Mouse (Mus musculus) embryonic facial prominence, embryonic 10.5 days (tissue): ENCODE results near the gene Cwc27. TPM values are rescaled to one million over a fixed set of nuclear protein-coding genes. Genes with fewer than 3 reads are reported as not detected.

Source experiments
- DNase-seq: peaks from one replicate; pipeline ENCODE4 v3.0.0-alpha.2; 2017; ENCODE audit warnings: low spot score
- H3K27ac ChIP-seq: fragments of 300-500 bp; sonication (generic); replicated peaks from 2 replicates; pipeline ENCODE4 v1.5.1; 2016; ENCODE audit warnings: mild to moderate bottlenecking
- H3K27me3 ChIP-seq: fragments of 300-500 bp; sonication (generic); replicated peaks from 2 replicates; pipeline ENCODE4 v1.6.1; 2016; ENCODE audit warnings: low read depth, mild to moderate bottlenecking; ENCODE audit not compliant: poor library complexity, severe bottlenecking
- H3K36me3 ChIP-seq: fragments of 300-500 bp; sonication (generic); replicated peaks from 2 replicates; pipeline ENCODE4 v1.6.1; 2016; ENCODE audit warnings: mild to moderate bottlenecking, moderate library complexity
- H3K4me1 ChIP-seq: fragments of 300-500 bp; sonication (generic); 2 replicates; pipeline ENCODE4 v1.6.1; 2016
- H3K4me3 ChIP-seq: fragments of 300-500 bp; sonication (generic); 2 replicates; pipeline ENCODE4 v1.5.1; 2016; ENCODE audit warnings: mild to moderate bottlenecking, moderate library complexity
- H3K9me3 ChIP-seq: fragments of 300-500 bp; sonication (generic); 2 replicates; pipeline ENCODE4 v1.6.1; 2016; ENCODE audit warnings: mild to moderate bottlenecking
- WGBS: fragments of 180-500 bp; shearing (Covaris S2); methylation state at CpG from one replicate; pipeline ENCODE4 v1.1.7; 2016; 5-methylcytosine and 5-hydroxymethylcytosine counted together
- polyA plus RNA-seq: library from polyadenylated mRNA; unstranded; fragments of >200 nt; fragmentation: Nextera tagmentation; extraction: Ambion mirVana; gene quantifications from 2 replicates; pipeline ENCODE4 v1.2.1, GENCODE M21; 2016

The Cwc27 gene
- 33.3 and 36.2 TPM in 2 replicates for polyA plus RNA-seq

- DNase-seq, result peak; percentile 86
- Histone ChIP-seq H3K9me3 (no peaks in the 10 kb centered on the region), H3K27ac (peak within 1 kb of the TSS; percentile 99), H3K27me3 (no peaks in the 10 kb centered on the region), H3K4me3 (peak within 1 kb of the TSS; percentile 72), H3K4me1 (peaks cover 17% of the 10 kb centered on the region), H3K36me3 (peaks cover 6% of the 10 kb centered on the region; the same call in 1 of the 2 replicates)
- under 1% methylated on average over 50 of the region's 50 CpGs for WGBS
Measured at GRCm38 (mm10) chr13:104816635-104817571, at the start of gene Cwc27. TSS of gene Cwc27 (minus strand) at chr13:104817142.

- WGBS, result 91% methylated on average over 5 of the region's 5 CpGs
- no peaks in the 10 kb centered on the region for H3K36me3 ChIP-seq
- no peak for DNase-seq
- H3K4me3 ChIP-seq, result no peak overlapping the region
- H3K9me3 ChIP-seq, result no peaks in the 10 kb centered on the region
- H3K27ac ChIP-seq, result no peak overlapping the region
- H3K4me1 ChIP-seq, result peaks cover 8% of the 10 kb centered on the region
- peaks cover 35% of the 10 kb centered on the region for H3K27me3 ChIP-seq
Measured at GRCm38 (mm10) chr13:104866726-104867125, 49.8 kb upstream of the Cwc27 start.

- H3K9me3 ChIP-seq, result no peaks in the 10 kb centered on the region
- peak; percentile 68 for DNase-seq
- peak within 1 kb of the TSS; percentile 55; the same call in 1 of the 2 replicates for H3K27ac ChIP-seq
- peaks cover 41% of the 10 kb centered on the region for H3K27me3 ChIP-seq
- peaks cover 8% of the 10 kb centered on the region for H3K4me1 ChIP-seq
- 4% methylated on average over 38 of the region's 38 CpGs for WGBS
- peak within 1 kb of the TSS; percentile 61 for H3K4me3 ChIP-seq
- no peaks in the 10 kb centered on the region for H3K36me3 ChIP-seq
Measured at GRCm38 (mm10) chr13:104863127-104863979, 46.4 kb upstream of the Cwc27 start, which contains the start of gene Shisal2b. TSS of gene Shisal2b (minus strand) at chr13:104863893.

GRCm38 (mm10) chr13:104853645-104854044, 36.7 kb upstream of the Cwc27 start:
- no peaks in the 10 kb centered on the region for H3K9me3 ChIP-seq
- no peaks in the 10 kb centered on the region for H3K36me3 ChIP-seq
- no peak for DNase-seq
- H3K4me1 ChIP-seq, result no peaks in the 10 kb centered on the region
- no peak overlapping the region for H3K4me3 ChIP-seq
- 87% methylated on average over 2 of the region's 2 CpGs for WGBS
- no peak overlapping the region for H3K27ac ChIP-seq
- H3K27me3 ChIP-seq, result no peaks in the 10 kb centered on the region

- H3K4me3 ChIP-seq, result no peak overlapping the region
- H3K27me3 ChIP-seq, result no peaks in the 10 kb centered on the region
- DNase-seq, result no peak
- H3K36me3 ChIP-seq, result peaks cover 7% of the 10 kb centered on the region
- no peaks in the 10 kb centered on the region for H3K9me3 ChIP-seq
- H3K4me1 ChIP-seq, result no peaks in the 10 kb centered on the region
- WGBS, result 84% methylated on average over 12 of the region's 13 CpGs
- H3K27ac ChIP-seq, result no peak overlapping the region
Measured at GRCm38 (mm10) chr13:104843295-104844089, 26.6 kb upstream of the Cwc27 start.

- DNase-seq, result no peak
- Histone ChIP-seq H3K4me1 (no peaks in the 10 kb centered on the region), H3K4me3 (no peak overlapping the region), H3K9me3 (no peaks in the 10 kb centered on the region), H3K27me3 (no peaks in the 10 kb centered on the region), H3K27ac (no peak overlapping the region), H3K36me3 (peaks cover 21% of the 10 kb centered on the region)
- WGBS, result 75% methylated on average over 4 of the region's 4 CpGs
Measured at GRCm38 (mm10) chr13:104841937-104842336, 25.0 kb upstream of the Cwc27 start.

GRCm38 (mm10) chr13:104837628-104838027, 20.7 kb upstream of the Cwc27 start:
- Histone ChIP-seq H3K27ac (no peak overlapping the region), H3K4me3 (no peak overlapping the region), H3K27me3 (no peaks in the 10 kb centered on the region), H3K9me3 (no peaks in the 10 kb centered on the region), H3K4me1 (no peaks in the 10 kb centered on the region), H3K36me3 (peaks cover 61% of the 10 kb centered on the region)
- 78% methylated on average over 7 of the region's 7 CpGs for WGBS
- no peak for DNase-seq

GRCm38 (mm10) chr13:104832811-104833210, 15.9 kb upstream of the Cwc27 start:
- WGBS, result 94% methylated on average over 13 of the region's 13 CpGs
- no peak for DNase-seq
- H3K9me3 ChIP-seq, result peaks cover 1% of the 10 kb centered on the region; the same call in 1 of the 2 replicates
- peaks cover 95% of the 10 kb centered on the region for H3K36me3 ChIP-seq
- H3K4me3 ChIP-seq, result no peak overlapping the region
- no peaks in the 10 kb centered on the region for H3K4me1 ChIP-seq
- no peak overlapping the region for H3K27ac ChIP-seq
- H3K27me3 ChIP-seq, result no peaks in the 10 kb centered on the region

- no peak overlapping the region for H3K4me3 ChIP-seq
- peaks cover 8% of the 10 kb centered on the region; the same call in 1 of the 2 replicates for H3K9me3 ChIP-seq
- no peak for DNase-seq
- H3K27ac ChIP-seq, result no peak overlapping the region
- peaks cover 42% of the 10 kb centered on the region for H3K36me3 ChIP-seq
- H3K4me1 ChIP-seq, result peaks cover 12% of the 10 kb centered on the region
- WGBS, result 65% methylated on average over 2 of the region's 2 CpGs
- no peaks in the 10 kb centered on the region for H3K27me3 ChIP-seq
Measured at GRCm38 (mm10) chr13:104825470-104825869, 8.5 kb upstream of the Cwc27 start.

GRCm38 (mm10) chr13:104822411-104822838, 5.5 kb upstream of the Cwc27 start:
- H3K9me3 ChIP-seq, result 0 out of 2 replicates have a peak, but pooled peaks cover 3% of the 10 kb centered on the region
- peak overlapping the region; percentile 57 for H3K27ac ChIP-seq
- H3K4me3 ChIP-seq, result peak overlapping the region; percentile 35; the same call in 1 of the 2 replicates
- 16% methylated on average over 8 of the region's 8 CpGs for WGBS
- DNase-seq, result peak; percentile 68
- peaks cover 22% of the 10 kb centered on the region for H3K4me1 ChIP-seq
- H3K27me3 ChIP-seq, result no peaks in the 10 kb centered on the region
- peaks cover 18% of the 10 kb centered on the region for H3K36me3 ChIP-seq

- WGBS, result 87% methylated on average over 1 of the region's 1 CpGs
- H3K9me3 ChIP-seq, result no peaks in the 10 kb centered on the region
- H3K27ac ChIP-seq, result no peak overlapping the region
- H3K36me3 ChIP-seq, result peaks cover 14% of the 10 kb centered on the region
- peaks cover 23% of the 10 kb centered on the region for H3K4me1 ChIP-seq
- no peak overlapping the region for H3K4me3 ChIP-seq
- DNase-seq, result no peak
- H3K27me3 ChIP-seq, result no peaks in the 10 kb centered on the region
Measured at GRCm38 (mm10) chr13:104821908-104822307, 5.0 kb upstream of the Cwc27 start.
